Mouse (Mus musculus) hindbrain, embryonic 14.5 days (tissue): ENCODE results near the gene Zfp827. TPM values are rescaled to one million over a fixed set of nuclear protein-coding genes. Genes with fewer than 3 reads are reported as not detected.

Experiments
- ATAC-seq: fragments of 200-750 bp; cut with Nextera tagmentation; 2 replicates; pipeline ENCODE4 v1.8.0; 2017; ENCODE audit warnings: moderate number of reproducible peaks, mild to moderate bottlenecking, moderate TSS enrichment, moderate library complexity; ENCODE audit not compliant: low FRiP score
- DNase-seq: peaks from one replicate; pipeline ENCODE4 v3.0.0-alpha.2; 2015; ENCODE audit warnings: low spot score
- H3K27ac ChIP-seq: fragments of 300-500 bp; sonication (generic); 2 replicates; pipeline ENCODE4 v1.5.1; 2014; ENCODE audit warnings: mild to moderate bottlenecking, moderate library complexity
- H3K27me3 ChIP-seq: fragments of 300-500 bp; sonication (generic); 2 replicates; pipeline ENCODE4 v1.6.1; 2014; ENCODE audit warnings: mild to moderate bottlenecking, low read length, mixed read lengths; ENCODE audit not compliant: control insufficient read depth, insufficient read depth
- H3K36me3 ChIP-seq: fragments of 300-500 bp; sonication (generic); replicated peaks from 2 replicates; pipeline ENCODE4 v1.6.1; 2014; ENCODE audit not compliant: control insufficient read depth, insufficient read depth
- H3K4me1 ChIP-seq: fragments of 300-500 bp; sonication (generic); replicated peaks from 2 replicates; pipeline ENCODE4 v1.6.1; 2014; ENCODE audit warnings: antibody characterized with exemption, low read length, mixed read lengths; ENCODE audit not compliant: control insufficient read depth, insufficient read depth
- H3K4me2 ChIP-seq: fragments of 300-500 bp; sonication (generic); replicated peaks from 2 replicates; pipeline ENCODE4 v1.6.1; 2014; ENCODE audit warnings: mild to moderate bottlenecking, moderate library complexity
- H3K4me3 ChIP-seq: fragments of 300-500 bp; sonication (generic); replicated peaks from 2 replicates; pipeline ENCODE4 v1.5.1; 2014; ENCODE audit warnings: mild to moderate bottlenecking, low read length
- H3K9ac ChIP-seq: fragments of 300-500 bp; sonication (generic); 2 replicates; pipeline ENCODE4 v1.6.1; 2014
- H3K9me3 ChIP-seq: fragments of 300-500 bp; sonication (generic); 2 replicates; pipeline ENCODE4 v1.6.1; 2016; ENCODE audit warnings: low read length; ENCODE audit not compliant: control insufficient read depth
- WGBS: fragments of 180-500 bp; shearing (Covaris S2); extraction: QIAGEN DNeasy Blood & Tissue Kit; methylation state at CpG from one replicate; pipeline ENCODE4 v1.1.7; 2014; 5-methylcytosine and 5-hydroxymethylcytosine counted together
- polyA plus RNA-seq: library from polyadenylated mRNA; unstranded; fragments of >200 nt; fragmentation: Nextera tagmentation; extraction: Ambion mirVana; gene quantifications from 2 replicates; pipeline ENCODE4 v1.2.1, GENCODE M21; 2014

Gene Zfp827
- polyA plus RNA-seq, 1 experiment from 2014 or later, result 15.5 TPM

GRCm38 (mm10) chr8:79057179-79057578 is 28.9 kb downstream of the Zfp827 start:
- H3K4me2 ChIP-seq, result no peak overlapping the region
- H3K36me3 ChIP-seq, result peaks cover 19% of the 10 kb centered on the region
- ATAC-seq, result no peak
- H3K27ac ChIP-seq, result no peak overlapping the region
- no peaks in the 10 kb centered on the region for H3K27me3 ChIP-seq
- no peaks in the 10 kb centered on the region; the same call in 1 of the 2 replicates for H3K4me1 ChIP-seq
- H3K9me3 ChIP-seq, result no peaks in the 10 kb centered on the region
- WGBS, result 82% methylated on average over 3 of the region's 3 CpGs
- no peak for DNase-seq
- no peak overlapping the region for H3K9ac ChIP-seq
- no peak overlapping the region for H3K4me3 ChIP-seq

DNA sequence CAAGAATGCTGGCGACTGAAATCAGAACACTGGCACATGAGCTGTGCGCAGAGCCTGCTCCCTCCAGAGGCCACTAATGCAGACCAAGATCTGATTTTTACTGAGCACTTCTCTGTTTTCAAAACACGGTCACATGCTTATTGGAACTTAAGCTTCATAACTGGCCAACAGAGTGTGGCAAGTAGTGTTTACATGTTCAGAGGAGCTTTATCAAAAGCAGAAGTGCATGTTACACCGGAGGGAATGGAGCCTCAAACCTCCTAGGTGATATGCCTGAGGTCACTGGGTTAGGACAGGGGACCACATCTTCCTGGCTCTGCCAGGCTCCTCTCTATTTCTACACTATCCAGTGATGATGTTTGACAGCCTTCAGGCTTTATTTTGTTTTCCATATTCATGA is 31.1 kb downstream of the Zfp827 start:
- Histone ChIP-seq H3K9me3 (no peaks in the 10 kb centered on the region), H3K4me3 (no peak overlapping the region), H3K36me3 (peaks cover 36% of the 10 kb centered on the region), H3K4me2 (no peak overlapping the region), H3K9ac (no peak overlapping the region), H3K4me1 (no peaks in the 10 kb centered on the region; the same call in 1 of the 2 replicates), H3K27me3 (no peaks in the 10 kb centered on the region), H3K27ac (no peak overlapping the region)
- WGBS, result 75% methylated on average over 4 of the region's 4 CpGs
- ATAC-seq, result no peak
- no peak for DNase-seq

DNA sequence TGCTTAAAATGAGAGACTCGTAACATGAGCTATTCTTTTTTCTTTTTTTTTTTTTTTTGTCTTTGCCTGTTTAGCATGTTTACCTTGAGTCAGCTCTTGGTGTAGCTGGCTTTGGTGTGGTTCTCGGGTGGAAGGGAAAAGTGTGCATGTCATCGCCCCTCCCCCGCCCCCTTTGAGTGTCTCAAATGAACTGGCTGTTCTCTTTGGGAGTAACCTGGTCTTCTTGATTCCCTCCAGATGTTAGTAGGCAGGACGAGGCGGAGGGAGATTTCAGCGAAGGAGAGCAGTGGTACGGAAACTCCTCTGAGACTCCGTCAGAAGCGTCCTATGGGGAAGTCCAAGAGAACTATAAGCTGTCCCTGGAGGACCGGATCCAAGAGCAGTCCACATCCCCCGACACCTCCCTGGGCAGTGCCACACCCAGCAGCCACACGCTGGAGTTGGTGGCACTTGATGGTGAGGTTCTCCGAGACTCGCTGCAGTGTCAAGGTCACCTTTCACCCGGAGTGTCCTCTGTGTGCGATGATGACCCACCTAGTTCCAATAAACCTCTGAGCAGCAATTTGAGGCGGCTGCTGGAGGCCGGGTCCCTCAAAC is 31.9 kb downstream of the Zfp827 start:
- Histone ChIP-seq H3K27ac (no peak overlapping the region), H3K27me3 (no peaks in the 10 kb centered on the region), H3K9me3 (no peaks in the 10 kb centered on the region), H3K4me1 (no peaks in the 10 kb centered on the region; the same call in 1 of the 2 replicates), H3K4me3 (no peak overlapping the region), H3K36me3 (peaks cover 36% of the 10 kb centered on the region), H3K4me2 (no peak overlapping the region), H3K9ac (no peak overlapping the region)
- no peak for ATAC-seq
- DNase-seq, result no peak
- 84% methylated on average over 19 of the region's 19 CpGs for WGBS

GRCm38 (mm10) chr8:79065924-79066323 is 37.7 kb downstream of the Zfp827 start:
- no peaks in the 10 kb centered on the region for H3K4me1 ChIP-seq
- no peak overlapping the region for H3K27ac ChIP-seq
- H3K4me3 ChIP-seq, result no peak overlapping the region
- no peak overlapping the region for H3K9ac ChIP-seq
- H3K36me3 ChIP-seq, result peaks cover 43% of the 10 kb centered on the region
- H3K9me3 ChIP-seq, result no peaks in the 10 kb centered on the region
- 95% methylated on average over 2 of the region's 2 CpGs for WGBS
- ATAC-seq (no peak), DNase-seq (no peak)
- H3K4me2 ChIP-seq, result no peak overlapping the region
- no peaks in the 10 kb centered on the region for H3K27me3 ChIP-seq

- DNase-seq (no peak), ATAC-seq (no peak)
- Histone ChIP-seq H3K27ac (no peak overlapping the region), H3K4me2 (no peak overlapping the region), H3K4me3 (no peak overlapping the region), H3K27me3 (no peaks in the 10 kb centered on the region), H3K9me3 (no peaks in the 10 kb centered on the region), H3K9ac (no peak overlapping the region), H3K36me3 (peaks cover 35% of the 10 kb centered on the region), H3K4me1 (no peaks in the 10 kb centered on the region)
- 88% methylated on average over 3 of the region's 3 CpGs for WGBS
These were observed 39.8 kb downstream of the Zfp827 start for GRCm38 (mm10) chr8:79067812-79068630.

GRCm38 (mm10) chr8:79073311-79073710 is 45.1 kb downstream of the Zfp827 start:
- no peak for ATAC-seq
- Histone ChIP-seq H3K9me3 (no peaks in the 10 kb centered on the region), H3K4me2 (no peak overlapping the region), H3K9ac (no peak overlapping the region), H3K27ac (no peak overlapping the region), H3K4me1 (peaks cover 9% of the 10 kb centered on the region), H3K4me3 (no peak overlapping the region), H3K27me3 (no peaks in the 10 kb centered on the region), H3K36me3 (peaks cover 56% of the 10 kb centered on the region)
- 76% methylated on average over 3 of the region's 3 CpGs for WGBS
- DNase-seq, result no peak

GRCm38 (mm10) chr8:79074986-79075385 is 46.7 kb downstream of the Zfp827 start:
- H3K27ac ChIP-seq, result no peak overlapping the region
- DNase-seq, result no peak
- no peak overlapping the region for H3K4me3 ChIP-seq
- no peaks in the 10 kb centered on the region for H3K9me3 ChIP-seq
- ATAC-seq, result no peak
- no peak overlapping the region for H3K4me2 ChIP-seq
- H3K36me3 ChIP-seq, result peaks cover 55% of the 10 kb centered on the region
- H3K4me1 ChIP-seq, result peaks cover 25% of the 10 kb centered on the region
- H3K27me3 ChIP-seq, result no peaks in the 10 kb centered on the region
- 86% methylated on average over 9 of the region's 9 CpGs for WGBS
- no peak overlapping the region for H3K9ac ChIP-seq

- no peaks in the 10 kb centered on the region for H3K9me3 ChIP-seq
- H3K4me1 ChIP-seq, result peaks cover 33% of the 10 kb centered on the region
- no peak overlapping the region; the same call in 1 of the 2 replicates for H3K27ac ChIP-seq
- DNase-seq, result no peak
- H3K27me3 ChIP-seq, result no peaks in the 10 kb centered on the region
- H3K4me3 ChIP-seq, result no peak overlapping the region
- H3K9ac ChIP-seq, result no peak overlapping the region
- ATAC-seq, result no peak
- H3K36me3 ChIP-seq, result peaks cover 44% of the 10 kb centered on the region
- WGBS, result 75% methylated on average over 5 of the region's 5 CpGs
- H3K4me2 ChIP-seq, result no peak overlapping the region
These were observed 49.0 kb downstream of the Zfp827 start for GRCm38 (mm10) chr8:79077256-79077655.

DNA sequence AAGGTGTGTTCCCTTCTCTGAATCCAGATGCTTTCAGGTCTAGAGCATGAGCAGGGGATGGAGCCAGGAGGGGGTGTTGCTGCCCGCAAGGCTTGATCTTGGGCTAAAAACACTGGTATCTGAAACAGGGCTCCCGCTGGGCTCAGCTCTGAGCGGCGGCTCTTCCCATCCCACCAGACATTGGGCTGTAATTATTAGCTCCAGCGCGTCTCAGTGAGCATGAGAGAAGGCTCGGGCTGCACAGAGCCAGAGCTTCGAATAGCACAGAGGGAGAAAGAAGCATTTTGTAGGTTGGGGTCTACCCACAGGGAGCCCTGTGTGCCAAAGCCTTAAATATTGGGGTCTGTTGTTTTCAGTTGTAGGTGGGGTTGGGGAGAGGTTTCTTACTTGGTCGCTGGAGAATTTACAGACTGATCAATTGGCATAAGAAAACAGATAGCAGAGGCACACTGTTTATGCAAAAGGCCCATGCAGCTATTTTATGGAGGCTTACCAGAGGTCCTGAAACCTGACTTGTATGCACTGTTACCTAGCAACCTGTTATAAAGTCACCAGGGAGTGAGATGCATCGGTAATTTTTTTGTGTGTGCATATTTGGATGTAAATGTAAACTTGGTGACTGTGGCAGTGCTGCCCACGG is 50.4 kb downstream of the Zfp827 start:
- H3K4me3 ChIP-seq, result no peak overlapping the region
- peaks cover 43% of the 10 kb centered on the region for H3K36me3 ChIP-seq
- peaks cover 42% of the 10 kb centered on the region for H3K4me1 ChIP-seq
- 12% methylated on average over 11 of the region's 11 CpGs for WGBS
- H3K27me3 ChIP-seq, result no peaks in the 10 kb centered on the region
- H3K27ac ChIP-seq, result peak overlapping the region; percentile 78
- no peak for DNase-seq
- H3K4me2 ChIP-seq, result no peak overlapping the region
- H3K9me3 ChIP-seq, result no peaks in the 10 kb centered on the region
- peak overlapping the region; percentile 12 for H3K9ac ChIP-seq
- ATAC-seq, result peak; percentile 28
